Mouse (Mus musculus) forebrain, postnatal 0 days (tissue): ENCODE results near the gene Tex37. TPM values are rescaled to one million over a fixed set of nuclear protein-coding genes. Genes with fewer than 3 reads are reported as not detected.

Source experiments
- ATAC-seq: fragments of 200-750 bp; cut with Nextera tagmentation; 2 replicates; pipeline ENCODE4 v1.8.0; 2017; ENCODE audit warnings: mild to moderate bottlenecking, moderate library complexity
- DNase-seq: peaks from one replicate; pipeline ENCODE4 v3.0.0-alpha.2; 2015
- H3K27ac ChIP-seq: fragments of 300-500 bp; sonication (generic); 2 replicates; pipeline ENCODE4 v1.5.1; 2014; ENCODE audit warnings: low read depth, mild to moderate bottlenecking, antibody characterized with exemption, low read length, moderate library complexity, mixed read lengths
- H3K27me3 ChIP-seq: fragments of 300-500 bp; sonication (generic); 2 replicates; pipeline ENCODE4 v1.6.1; 2014; ENCODE audit warnings: mild to moderate bottlenecking, low read length, mixed read lengths; ENCODE audit not compliant: insufficient read depth
- H3K36me3 ChIP-seq: fragments of 300-500 bp; sonication (generic); 2 replicates; pipeline ENCODE4 v1.6.1; 2014; ENCODE audit warnings: mild to moderate bottlenecking, moderate library complexity; ENCODE audit not compliant: insufficient read depth
- H3K4me1 ChIP-seq: fragments of 300-500 bp; sonication (generic); 2 replicates; pipeline ENCODE4 v1.6.1; 2014; ENCODE audit warnings: antibody characterized with exemption; ENCODE audit not compliant: insufficient read depth
- H3K4me2 ChIP-seq: fragments of 300-500 bp; sonication (generic); 2 replicates; pipeline ENCODE4 v1.6.1; 2014; ENCODE audit warnings: low read depth, mild to moderate bottlenecking, moderate library complexity
- H3K4me3 ChIP-seq: fragments of 300-500 bp; sonication (generic); 2 replicates; pipeline ENCODE4 v1.5.1; 2014; ENCODE audit warnings: low read depth, low read length, mixed read lengths
- H3K9ac ChIP-seq: fragments of 300-500 bp; sonication (generic); 2 replicates; pipeline ENCODE4 v1.6.1; 2014; ENCODE audit warnings: mild to moderate bottlenecking
- H3K9me3 ChIP-seq: fragments of 300-500 bp; sonication (generic); 2 replicates; pipeline ENCODE4 v1.6.1; 2016; ENCODE audit warnings: low read length
- CTCF ChIP-seq: sonication (generic); IDR thresholded peaks from 2 replicates; pipeline ENCODE4 v1.5.1; 2016; ENCODE audit warnings: antibody characterized with exemption, control low read depth, low read depth
- WGBS: fragments of 180-500 bp; shearing (Covaris S2); extraction: QIAGEN DNeasy Blood & Tissue Kit; methylation state at CpG from one replicate; pipeline ENCODE4 v1.1.7; 2014; 5-methylcytosine and 5-hydroxymethylcytosine counted together
- polyA plus RNA-seq: library from polyadenylated mRNA; unstranded; fragments of >200 nt; fragmentation: Nextera tagmentation; extraction: Ambion mirVana; gene quantifications from 2 replicates; pipeline ENCODE4 v1.2.1, GENCODE M21; 2015
- total RNA-seq: library from RNA; depleted of rRNA; stranded (reverse); fragments of >200 nt; gene quantifications from 2 replicates; pipeline ENCODE4 v1.2.3, GENCODE M21; 2014

Tex37 gene
- total and polyA plus RNA-seq, 2 experiments from 2014 or later = not detected

DNA sequence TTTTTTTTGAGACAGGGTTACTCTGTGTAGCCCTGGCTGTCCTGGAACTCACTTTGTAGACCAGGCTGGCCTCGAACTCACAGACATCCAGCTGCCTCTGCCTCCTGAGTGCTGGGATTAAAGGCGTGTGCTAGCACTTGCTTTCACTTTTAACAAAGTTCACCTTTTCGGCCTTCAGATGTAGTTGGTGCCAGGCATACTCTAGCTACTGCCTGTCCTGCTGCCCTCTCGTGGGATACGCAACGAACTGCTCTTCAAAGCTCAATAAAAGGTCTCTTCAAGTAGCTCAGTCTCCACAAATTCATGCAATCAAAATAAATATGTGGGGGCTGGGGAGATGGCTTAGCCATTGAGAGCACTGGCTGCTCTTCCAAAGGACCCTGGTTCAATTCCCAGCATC, 20.6 kb downstream of the Tex37 start:
- H3K4me1 ChIP-seq = no peaks in the 10 kb centered on the region
- peaks cover 58% of the 10 kb centered on the region for H3K36me3 ChIP-seq
- H3K9ac ChIP-seq = no peak overlapping the region
- H3K9me3 ChIP-seq = no peaks in the 10 kb centered on the region
- DNase-seq = no peak
- H3K27me3 ChIP-seq = no peaks in the 10 kb centered on the region
- no peak overlapping the region for H3K4me3 ChIP-seq
- peak; percentile 21; the same call in 1 of the 2 replicates for TF ChIP-seq CTCF
- WGBS = 71% methylated on average over 6 of the region's 6 CpGs
- H3K4me2 ChIP-seq = no peak overlapping the region
- ATAC-seq = no peak
- no peak overlapping the region for H3K27ac ChIP-seq

DNA sequence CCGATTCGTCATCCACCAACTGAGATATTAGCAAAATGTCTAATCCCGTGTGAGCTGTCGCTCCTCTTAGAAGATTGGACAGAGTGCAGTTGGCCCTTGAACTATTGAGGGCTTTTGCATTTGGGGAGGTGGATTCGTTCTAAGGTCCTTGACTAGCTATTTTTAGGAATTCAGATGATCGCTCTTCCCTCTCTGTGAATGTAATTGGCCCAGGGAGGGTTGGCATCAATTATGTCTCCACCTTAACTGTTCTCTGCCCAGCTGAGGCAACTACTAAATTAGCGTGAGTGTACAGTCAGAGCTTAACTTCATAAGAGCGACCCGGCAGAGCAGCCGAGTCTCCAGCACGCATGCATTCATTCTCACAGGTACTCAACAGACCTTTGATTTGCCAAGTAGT, 30.7 kb downstream of the Tex37 start:
- peaks cover 71% of the 10 kb centered on the region for H3K36me3 ChIP-seq
- 88% methylated on average over 11 of the region's 11 CpGs for WGBS
- no peaks in the 10 kb centered on the region for H3K27me3 ChIP-seq
- TF ChIP-seq CTCF = no peak
- DNase-seq = no peak
- no peaks in the 10 kb centered on the region for H3K9me3 ChIP-seq
- H3K27ac ChIP-seq = no peak overlapping the region
- H3K9ac ChIP-seq = no peak overlapping the region
- no peak for ATAC-seq
- no peaks in the 10 kb centered on the region for H3K4me1 ChIP-seq
- no peak overlapping the region for H3K4me3 ChIP-seq
- H3K4me2 ChIP-seq = no peak overlapping the region

DNA sequence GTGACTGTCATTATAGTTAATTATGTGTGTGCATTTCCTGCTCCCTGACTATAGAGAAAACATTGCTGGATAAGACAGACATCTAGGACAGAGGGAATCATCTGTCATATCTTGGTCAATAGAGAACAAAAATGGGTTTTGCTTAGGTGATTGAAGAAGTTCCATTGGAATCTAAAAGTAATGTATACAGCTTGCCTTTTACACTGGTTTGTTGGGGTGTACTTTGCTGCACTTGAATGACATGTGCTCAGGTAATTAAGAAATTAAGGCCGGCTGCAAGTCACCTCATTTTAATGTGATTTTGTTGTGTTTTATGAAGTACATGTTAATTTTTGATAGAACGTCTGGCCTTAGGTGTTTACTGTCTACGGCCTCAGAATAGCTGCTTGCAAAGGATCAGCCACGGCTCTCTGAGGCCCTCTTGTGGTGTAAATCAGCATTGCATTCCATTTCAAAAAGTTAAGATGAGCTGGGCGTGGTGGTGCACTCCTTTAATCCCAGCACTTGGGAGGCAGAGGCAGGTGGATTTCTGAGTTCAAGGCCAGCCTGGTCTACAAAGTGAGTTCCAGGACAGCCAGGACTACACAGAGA, 37.9 kb downstream of the Tex37 start:
- Histone ChIP-seq H3K4me3 (no peak overlapping the region), H3K9ac (no peak overlapping the region), H3K36me3 (peaks cover 31% of the 10 kb centered on the region), H3K4me1 (no peaks in the 10 kb centered on the region), H3K27me3 (no peaks in the 10 kb centered on the region), H3K9me3 (no peaks in the 10 kb centered on the region), H3K27ac (no peak overlapping the region), H3K4me2 (no peak overlapping the region)
- DNase-seq (peak; percentile 88), ATAC-seq (peak; percentile 83)
- WGBS = 13% methylated on average over 5 of the region's 5 CpGs
- TF ChIP-seq CTCF = peak; percentile 94

- WGBS = 93% methylated on average over 1 of the region's 1 CpGs
- Histone ChIP-seq H3K9ac (no peak overlapping the region), H3K27ac (no peak overlapping the region), H3K4me3 (no peak overlapping the region), H3K4me1 (no peaks in the 10 kb centered on the region), H3K27me3 (no peaks in the 10 kb centered on the region), H3K36me3 (0 out of 2 replicates have a peak, but pooled peaks cover 4% of the 10 kb centered on the region), H3K4me2 (no peak overlapping the region), H3K9me3 (no peaks in the 10 kb centered on the region)
- ATAC-seq (no peak), DNase-seq (no peak)
- TF ChIP-seq CTCF = no peak
Measured at GRCm38 (mm10) chr6:70875017-70875416, 43.7 kb downstream of the Tex37 start.

DNA sequence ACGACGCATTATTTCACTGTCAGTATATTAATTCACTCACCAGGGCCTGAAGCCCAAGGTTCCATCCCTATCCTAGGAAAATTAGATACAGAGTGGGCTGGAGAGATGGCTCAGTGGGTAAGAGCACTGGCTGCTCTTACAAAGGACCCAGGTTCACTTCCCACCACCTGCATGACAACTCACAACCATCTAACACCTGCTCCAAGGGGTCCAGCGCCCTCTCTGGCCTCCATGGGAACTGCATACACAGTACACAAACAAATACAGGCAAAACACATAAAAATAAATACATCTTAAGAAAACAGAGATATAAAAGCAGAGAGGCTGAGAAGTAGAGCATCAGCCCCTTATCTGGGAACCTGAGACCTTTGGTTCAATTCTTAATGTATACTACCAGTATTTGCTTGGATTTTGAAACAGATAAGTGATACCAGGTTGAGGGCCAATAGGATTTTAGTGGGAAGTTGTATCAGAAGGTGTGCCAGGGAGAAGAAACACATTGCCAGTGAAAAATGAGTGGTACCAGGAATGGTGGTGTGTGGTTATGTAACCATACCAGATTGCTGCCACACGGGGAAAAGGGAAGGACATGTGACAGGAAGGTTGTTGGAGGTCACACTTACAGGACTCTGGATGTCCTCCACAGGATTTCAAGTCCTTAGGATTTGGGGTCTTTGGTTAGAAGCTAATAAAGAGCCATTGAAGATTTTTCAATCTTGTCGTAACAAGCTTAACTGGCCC, 44.5 kb downstream of the Tex37 start:
- no peak overlapping the region for H3K4me3 ChIP-seq
- no peaks in the 10 kb centered on the region for H3K4me1 ChIP-seq
- no peak for ATAC-seq
- 78% methylated on average over 5 of the region's 5 CpGs for WGBS
- no peaks in the 10 kb centered on the region for H3K36me3 ChIP-seq
- H3K4me2 ChIP-seq = no peak overlapping the region
- no peak overlapping the region for H3K9ac ChIP-seq
- no peaks in the 10 kb centered on the region for H3K9me3 ChIP-seq
- no peak overlapping the region for H3K27ac ChIP-seq
- TF ChIP-seq CTCF = peak; percentile 40
- DNase-seq = no peak
- no peaks in the 10 kb centered on the region for H3K27me3 ChIP-seq

DNA sequence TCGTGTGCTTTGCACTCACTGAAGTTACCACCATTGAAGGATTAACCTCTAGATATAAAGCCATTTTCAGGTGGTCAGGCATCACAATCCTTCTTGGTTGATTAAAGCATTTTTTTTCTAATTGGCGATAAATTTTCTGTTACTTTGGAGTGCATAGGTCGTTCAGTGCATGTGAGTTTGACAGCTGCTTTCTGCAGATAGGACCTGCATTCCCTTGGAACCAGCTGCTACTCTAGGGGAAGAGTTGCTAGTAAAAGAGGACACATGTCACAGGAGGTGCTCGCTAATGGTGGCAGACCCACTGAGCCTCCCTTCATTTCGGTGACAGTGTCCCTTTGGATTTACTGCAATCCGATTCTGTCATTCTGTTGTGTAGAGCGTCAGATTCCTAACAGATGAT, 46.2 kb downstream of the Tex37 start:
- no peak for TF ChIP-seq CTCF
- DNase-seq = no peak
- H3K4me2 ChIP-seq = no peak overlapping the region; the same call in 1 of the 2 replicates
- no peaks in the 10 kb centered on the region for H3K36me3 ChIP-seq
- WGBS = 57% methylated on average over 7 of the region's 7 CpGs
- no peak overlapping the region for H3K4me3 ChIP-seq
- 0 out of 2 replicates have a peak, but pooled peaks have one; percentile 7 for ATAC-seq
- no peak overlapping the region for H3K9ac ChIP-seq
- no peaks in the 10 kb centered on the region for H3K4me1 ChIP-seq
- H3K27ac ChIP-seq = no peak overlapping the region
- no peaks in the 10 kb centered on the region for H3K27me3 ChIP-seq
- no peaks in the 10 kb centered on the region for H3K9me3 ChIP-seq

GRCm38 (mm10) chr6:70872128-70872527, 46.6 kb downstream of the Tex37 start:
- peak; percentile 46 for DNase-seq
- Histone ChIP-seq H3K27me3 (no peaks in the 10 kb centered on the region), H3K27ac (0 out of 2 replicates have a peak overlapping the region, but pooled peaks have one; percentile 21), H3K9ac (0 out of 2 replicates have a peak overlapping the region, but pooled peaks have one; percentile 2), H3K4me2 (peak overlapping the region; percentile 20), H3K36me3 (no peaks in the 10 kb centered on the region), H3K4me3 (no peak overlapping the region; the same call in 1 of the 2 replicates), H3K9me3 (no peaks in the 10 kb centered on the region), H3K4me1 (no peaks in the 10 kb centered on the region)
- peak; percentile 93 for ATAC-seq
- whole genome bisulfite sequencing = 36% methylated on average over 10 of the region's 10 CpGs
- TF ChIP-seq CTCF = no peak
